In the genomic region with DNA sequence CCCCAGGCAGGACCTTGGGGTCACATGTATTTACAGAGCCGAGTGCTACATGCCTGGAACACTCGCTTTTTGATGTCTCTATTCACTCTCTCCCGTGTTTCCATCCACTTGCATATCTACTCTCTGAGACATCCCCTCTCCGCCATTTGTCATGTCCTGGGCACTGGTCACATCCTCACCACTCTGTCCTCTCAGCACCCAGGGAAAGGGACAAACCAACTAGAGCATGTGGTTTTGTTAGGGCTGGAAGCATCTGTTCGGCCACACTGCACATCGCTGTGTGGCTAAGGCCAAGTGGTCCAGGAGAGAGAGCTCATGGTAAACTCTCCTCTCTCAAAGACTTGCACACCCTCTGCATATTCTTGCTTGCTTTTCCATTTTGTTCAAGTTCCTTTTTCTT, we compare ENCODE assay signal across 26 mouse cellular contexts.
"Had no signal": no experiment of that assay in that cellular context is flagged by ENCODE, and none has a peak within 500 bp of the region (broad histone marks: within the 10 kb centered on the region; RNA-seq: fewer than 3 reads in every experiment).

No protein-coding gene starts in this region.

- H3K9me3 ChIP-seq: embryonic facial prominence, embryonic 12.5 days; embryonic facial prominence, embryonic 13.5 days; forebrain, embryonic 10.5 days; forebrain, embryonic 12.5 days; forebrain, embryonic 13.5 days; forebrain, embryonic 15.5 days; heart, embryonic 10.5 days had no signal

- H3K36me3 ChIP-seq: embryonic facial prominence, embryonic 12.5 days; embryonic facial prominence, embryonic 13.5 days; forebrain, embryonic 10.5 days; forebrain, embryonic 12.5 days; forebrain, embryonic 15.5 days; heart, embryonic 10.5 days had no signal

- H3K4me3 ChIP-seq: embryonic facial prominence, embryonic 12.5 days; embryonic facial prominence, embryonic 13.5 days; erythroblast, embryonic 14.5 days; forebrain, embryonic 10.5 days; forebrain, embryonic 12.5 days; forebrain, embryonic 13.5 days; forebrain, embryonic 15.5 days; gastrocnemius, adult 2 months; heart, adult 2 months; heart, embryonic 10.5 days had no signal

- H3K27ac ChIP-seq: embryonic facial prominence, embryonic 12.5 days; embryonic facial prominence, embryonic 13.5 days; forebrain, embryonic 10.5 days; forebrain, embryonic 12.5 days; forebrain, embryonic 13.5 days; forebrain, embryonic 15.5 days; gastrocnemius, adult 2 months; heart, adult 2 months; heart, embryonic 10.5 days had no signal

- H3K27me3 ChIP-seq: embryonic facial prominence, embryonic 12.5 days; embryonic facial prominence, embryonic 13.5 days; forebrain, embryonic 12.5 days; forebrain, embryonic 13.5 days; forebrain, embryonic 15.5 days had no signal

- H3K4me2 ChIP-seq: embryonic facial prominence, embryonic 12.5 days; embryonic facial prominence, embryonic 13.5 days; forebrain, embryonic 12.5 days; forebrain, embryonic 13.5 days; forebrain, embryonic 15.5 days had no signal

- ATAC-seq: forebrain, embryonic 13.5 days; forebrain, embryonic 14.5 days; forebrain, embryonic 15.5 days; forebrain, embryonic 16.5 days; forebrain, postnatal 0 days had no signal

- H3K9ac ChIP-seq: embryonic facial prominence, embryonic 12.5 days; embryonic facial prominence, embryonic 13.5 days; forebrain, embryonic 12.5 days; forebrain, embryonic 13.5 days; forebrain, embryonic 15.5 days; forebrain, postnatal 0 days had no signal

- DNase-seq: cerebellum, adult 2 months; cerebellum, adult 8-10 months; cerebellum, adult 9-10 months; cerebellum, adult 9-11 months; cerebellum, postnatal 10 days; cerebellum, postnatal 14 days; cerebellum, postnatal 25 days; cerebellum, postnatal 36 days; embryo, embryonic 11 days; forebrain, postnatal 0 days; gastrocnemius, adult 2 months; gastrocnemius, postnatal 10 days; gastrocnemius, postnatal 14 days; gastrocnemius, postnatal 25 days; gastrocnemius, postnatal 36 days; heart, adult 2 months had no signal

- H3K4me1 ChIP-seq: forebrain, embryonic 12.5 days; forebrain, embryonic 13.5 days; heart, embryonic 10.5 days had no signal
